Mouse (Mus musculus) midbrain, postnatal 0 days (tissue): ENCODE results near the gene Ift52. TPM values are rescaled to one million over a fixed set of nuclear protein-coding genes. Genes with fewer than 3 reads are reported as not detected.

Source experiments
- ATAC-seq: fragments of 200-750 bp; cut with Nextera tagmentation; 2 replicates; pipeline ENCODE4 v1.8.0; 2017; ENCODE audit warnings: moderate number of reproducible peaks, mild to moderate bottlenecking, moderate TSS enrichment, moderate library complexity; ENCODE audit not compliant: low FRiP score
- DNase-seq: peaks from one replicate; pipeline ENCODE4 v3.0.0-alpha.2; 2015; ENCODE audit warnings: low spot score
- H3K27ac ChIP-seq: fragments of 300-500 bp; sonication (generic); 2 replicates; pipeline ENCODE4 v1.5.1; 2014; ENCODE audit warnings: low read depth, mild to moderate bottlenecking, low read length, mixed read lengths
- H3K27me3 ChIP-seq: fragments of 300-500 bp; sonication (generic); 2 replicates; pipeline ENCODE4 v1.6.1; 2014; ENCODE audit warnings: low read length, control low read depth, mixed read lengths; ENCODE audit not compliant: insufficient read depth
- H3K36me3 ChIP-seq: fragments of 300-500 bp; sonication (generic); 2 replicates; pipeline ENCODE4 v1.6.1; 2014; ENCODE audit warnings: low read length, control low read depth, mixed read lengths; ENCODE audit not compliant: insufficient read depth
- H3K4me1 ChIP-seq: fragments of 300-500 bp; sonication (generic); 2 replicates; pipeline ENCODE4 v1.6.1; 2014; ENCODE audit warnings: mild to moderate bottlenecking, control low read depth, antibody characterized with exemption, low read length, mixed read lengths; ENCODE audit not compliant: insufficient read depth
- H3K4me2 ChIP-seq: fragments of 300-500 bp; sonication (generic); 2 replicates; pipeline ENCODE4 v1.6.1; 2014; ENCODE audit warnings: low read depth, mild to moderate bottlenecking, low read length, mixed read lengths; ENCODE audit not compliant: poor library complexity, severe bottlenecking
- H3K4me3 ChIP-seq: fragments of 300-500 bp; sonication (generic); 2 replicates; pipeline ENCODE4 v1.5.1; 2014; ENCODE audit warnings: low read depth, mild to moderate bottlenecking, low read length, moderate library complexity
- H3K9ac ChIP-seq: fragments of 300-500 bp; sonication (generic); replicated peaks from 2 replicates; pipeline ENCODE4 v1.6.1; 2014; ENCODE audit warnings: mild to moderate bottlenecking, low read length, moderate library complexity, mixed read lengths; ENCODE audit not compliant: poor library complexity, severe bottlenecking
- H3K9me3 ChIP-seq: fragments of 300-500 bp; sonication (generic); 2 replicates; pipeline ENCODE4 v1.6.1; 2016; ENCODE audit warnings: low read length, control low read depth
- CTCF ChIP-seq: IDR thresholded peaks from 2 replicates; pipeline ENCODE4 v1.5.1; 2016; ENCODE audit warnings: antibody characterized with exemption, mild to moderate bottlenecking
- WGBS: fragments of 180-500 bp; shearing (Covaris S2); extraction: QIAGEN DNeasy Blood & Tissue Kit; methylation state at CpG from one replicate; pipeline ENCODE4 v1.1.7; 2014; 5-methylcytosine and 5-hydroxymethylcytosine counted together
- polyA plus RNA-seq: library from polyadenylated mRNA; unstranded; fragments of >200 nt; fragmentation: Nextera tagmentation; extraction: Ambion mirVana; gene quantifications from 2 replicates; pipeline ENCODE4 v1.2.1, GENCODE M21; 2015
- total RNA-seq: library from RNA; depleted of rRNA; stranded (reverse); fragments of >200 nt; gene quantifications from 2 replicates; pipeline ENCODE4 v1.2.3, GENCODE M21; 2014

Gene Ift52
- total and polyA plus RNA-seq, 2 experiments from 2014 or later: 29.8 to 31.2 TPM

- H3K4me1 ChIP-seq: no peaks in the 10 kb centered on the region
- WGBS: 40% methylated on average over 18 of the region's 18 CpGs
- H3K36me3 ChIP-seq: no peaks in the 10 kb centered on the region
- TF ChIP-seq CTCF: peak; percentile 83
- H3K9me3 ChIP-seq: no peaks in the 10 kb centered on the region
- H3K9ac ChIP-seq: no peak overlapping the region
- ATAC-seq (peak; percentile 38; the same call in 1 of the 2 replicates), DNase-seq (peak; percentile 77)
- 0 out of 2 replicates have a peak overlapping the region, but pooled peaks have one; percentile 2 for H3K4me2 ChIP-seq
- H3K4me3 ChIP-seq: no peak overlapping the region
- no peak overlapping the region for H3K27ac ChIP-seq
- no peaks in the 10 kb centered on the region for H3K27me3 ChIP-seq
Observed at GRCm38 (mm10) chr2:162998528-162999230, 18.5 kb upstream of the Ift52 start.

GRCm38 (mm10) chr2:162999744-163000143 lies 17.4 kb upstream of the Ift52 start:
- peak; percentile 66 for TF ChIP-seq CTCF
- ATAC-seq (no peak), DNase-seq (peak; percentile 21)
- no peak overlapping the region for H3K4me2 ChIP-seq
- H3K27me3 ChIP-seq: no peaks in the 10 kb centered on the region
- H3K9me3 ChIP-seq: no peaks in the 10 kb centered on the region
- H3K27ac ChIP-seq: no peak overlapping the region
- no peaks in the 10 kb centered on the region for H3K4me1 ChIP-seq
- WGBS: 30% methylated on average over 3 of the region's 3 CpGs
- no peaks in the 10 kb centered on the region for H3K36me3 ChIP-seq
- H3K4me3 ChIP-seq: no peak overlapping the region
- H3K9ac ChIP-seq: no peak overlapping the region

DNA sequence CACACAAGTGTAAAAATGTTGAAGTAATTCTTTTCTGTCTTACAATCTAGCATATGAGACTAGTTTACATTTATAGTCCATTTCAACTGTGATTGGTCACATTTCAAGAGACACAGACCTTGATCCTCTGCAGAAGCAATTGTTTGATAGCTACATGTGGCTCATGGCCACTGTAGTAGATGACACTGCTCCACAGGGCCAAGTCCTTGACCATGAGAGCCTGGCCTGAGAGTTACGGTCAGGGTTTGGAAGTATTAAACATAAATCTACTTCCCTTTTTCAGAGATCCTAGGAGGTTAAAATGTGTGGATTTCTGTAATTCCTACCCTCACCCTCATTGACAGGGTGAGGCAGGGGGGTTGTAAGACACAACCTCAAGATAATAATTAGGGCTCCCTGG lies 16.1 kb upstream of the Ift52 start:
- no peak overlapping the region for H3K4me2 ChIP-seq
- WGBS: 90% methylated on average over 1 of the region's 1 CpGs
- ATAC-seq: no peak
- no peaks in the 10 kb centered on the region for H3K4me1 ChIP-seq
- no peak overlapping the region for H3K9ac ChIP-seq
- no peaks in the 10 kb centered on the region for H3K36me3 ChIP-seq
- no peak overlapping the region for H3K27ac ChIP-seq
- no peaks in the 10 kb centered on the region for H3K9me3 ChIP-seq
- H3K4me3 ChIP-seq: no peak overlapping the region
- TF ChIP-seq CTCF: no peak
- no peaks in the 10 kb centered on the region for H3K27me3 ChIP-seq
- DNase-seq: no peak

DNA sequence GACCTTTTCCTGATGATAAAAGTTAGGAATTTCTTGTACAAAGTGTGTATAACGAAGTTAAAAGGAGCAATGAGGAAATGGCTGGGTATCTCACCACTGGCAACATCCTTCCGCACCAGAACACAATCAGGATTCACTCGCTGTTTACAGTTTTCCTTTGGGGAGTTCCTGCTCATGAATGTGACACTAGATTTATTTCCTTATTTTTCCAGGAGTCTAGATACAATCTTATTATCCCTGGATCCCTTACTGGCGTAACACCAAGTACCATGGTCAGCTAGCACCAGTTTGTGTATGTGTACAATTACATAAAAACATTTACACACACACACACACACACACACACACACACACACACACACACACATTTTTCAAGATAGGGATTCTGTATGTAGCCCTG lies 9.9 kb upstream of the Ift52 start:
- Histone ChIP-seq H3K4me2 (no peak overlapping the region), H3K27me3 (no peaks in the 10 kb centered on the region), H3K9ac (no peak overlapping the region), H3K27ac (no peak overlapping the region), H3K4me3 (no peak overlapping the region), H3K36me3 (no peaks in the 10 kb centered on the region), H3K4me1 (no peaks in the 10 kb centered on the region), H3K9me3 (no peaks in the 10 kb centered on the region)
- no peak for TF ChIP-seq CTCF
- DNase-seq: no peak
- no peak for ATAC-seq
- 86% methylated on average over 4 of the region's 4 CpGs for WGBS

DNA sequence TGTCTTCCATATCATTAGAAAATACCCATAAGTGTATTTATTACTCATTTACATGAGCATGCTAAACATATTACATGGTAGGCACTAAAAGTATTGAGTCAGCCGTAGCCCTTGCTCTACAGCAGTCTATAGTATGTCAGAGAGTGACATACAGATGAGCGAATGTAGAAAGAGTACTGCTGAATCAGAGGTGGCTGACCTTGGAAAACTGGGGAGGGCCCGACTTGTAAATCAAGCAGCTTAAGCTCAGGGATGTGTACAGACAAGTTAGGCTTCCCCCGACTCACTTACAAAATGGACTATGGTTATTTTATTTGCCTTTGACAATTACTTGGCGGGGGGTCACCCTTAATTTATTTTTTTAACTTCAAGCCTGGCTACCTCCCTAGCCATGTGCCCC lies 14.1 kb downstream of the Ift52 start:
- 94% methylated on average over 5 of the region's 5 CpGs for WGBS
- H3K4me3 ChIP-seq: no peak overlapping the region
- no peak for ATAC-seq

GRCm38 (mm10) chr2:163031757-163032156 lies 14.6 kb downstream of the Ift52 start:
- 89% methylated on average over 2 of the region's 2 CpGs for WGBS
- no peak for ATAC-seq

More for the DNA sequence above, 14.1 kb downstream of the Ift52 start:
- no peak for DNase-seq
- Histone ChIP-seq H3K4me1 (no peaks in the 10 kb centered on the region), H3K9me3 (no peaks in the 10 kb centered on the region), H3K4me2 (no peak overlapping the region), H3K9ac (no peak overlapping the region), H3K27ac (no peak overlapping the region), H3K36me3 (peaks cover 49% of the 10 kb centered on the region), H3K27me3 (no peaks in the 10 kb centered on the region)
- TF ChIP-seq CTCF: no peak

More at GRCm38 (mm10) chr2:163031757-163032156, 14.6 kb downstream of the Ift52 start:
- H3K27ac ChIP-seq: no peak overlapping the region
- no peak overlapping the region for H3K9ac ChIP-seq
- H3K36me3 ChIP-seq: peaks cover 48% of the 10 kb centered on the region
- no peak for DNase-seq
- no peak overlapping the region for H3K4me3 ChIP-seq
- no peak overlapping the region for H3K4me2 ChIP-seq
- H3K9me3 ChIP-seq: no peaks in the 10 kb centered on the region
- TF ChIP-seq CTCF: no peak
- H3K4me1 ChIP-seq: no peaks in the 10 kb centered on the region
- H3K27me3 ChIP-seq: no peaks in the 10 kb centered on the region
